Mouse (Mus musculus): ENCODE results near the gene Sgsh. TPM values are rescaled to one million over a fixed set of nuclear protein-coding genes. Genes with fewer than 3 reads are reported as not detected.

Gene Sgsh
- polyA plus RNA-seq, 1 experiment = 17.3 TPM

DNA sequence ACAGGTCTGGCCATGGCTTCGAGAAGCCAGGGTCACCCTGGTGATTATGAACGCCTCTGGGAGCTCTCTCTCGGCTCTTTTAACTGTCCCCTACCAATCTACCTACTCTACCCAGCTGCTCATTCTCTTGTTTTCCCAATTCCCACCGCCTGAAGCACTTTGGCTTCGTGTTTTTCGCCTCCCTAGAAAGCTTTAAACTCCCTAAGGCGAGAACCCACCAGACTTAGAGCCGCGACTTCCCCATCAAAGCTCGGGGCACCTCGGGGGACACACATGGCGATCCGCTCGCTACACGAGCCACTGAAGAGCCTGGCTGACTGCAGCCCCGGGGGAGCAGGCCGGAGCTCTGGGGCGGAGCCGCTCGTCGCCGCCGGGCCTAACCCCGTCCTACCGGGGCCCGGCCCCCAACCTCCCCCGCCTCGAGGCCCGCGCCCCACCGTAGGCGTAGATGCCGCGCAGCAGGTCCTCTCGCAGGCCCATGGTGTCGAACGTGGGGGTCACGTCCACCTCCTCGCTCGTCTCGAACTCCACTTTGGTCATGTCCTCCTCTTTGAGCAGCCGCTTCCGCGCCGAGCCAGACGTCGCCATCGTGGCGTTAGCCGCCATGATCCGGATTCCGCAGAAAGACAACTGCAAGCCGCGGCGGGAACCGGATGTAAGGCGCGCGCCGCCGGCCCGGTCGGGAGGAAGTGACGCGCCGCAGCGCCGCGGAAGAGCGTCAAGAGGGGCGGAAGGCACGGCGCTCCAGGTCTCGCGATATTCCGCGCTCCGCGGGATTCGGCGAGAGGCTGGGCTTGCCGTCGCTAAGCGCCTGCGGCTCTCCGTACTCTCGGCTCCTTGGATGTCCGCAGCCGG is 55.7 kb downstream of the Sgsh start, which contains the start of gene Eif4a3:
Gene Eif4a3 (minus strand): TSS at position 699 of the 855 bp plus-strand sequence.
- H3K4me3 ChIP-seq (ENCODE audit: insufficient read depth, low read length) = peak within 1 kb of the TSS; percentile 99
- 0 out of 2 replicates have a peak, but pooled peaks cover 2% of the 10 kb centered on the region for H3K4me1 ChIP-seq (ENCODE audit: control insufficient read depth, insufficient read depth, low read length)
- H3K27ac ChIP-seq (ENCODE audit: insufficient read depth, low read length) = peak within 1 kb of the TSS; percentile 83
- TF ChIP-seq POLR2A (IDR thresholded peaks at IDR 0.05; ENCODE audit: low read depth, low read length) (peak; percentile 73), CTCF (IDR thresholded peaks at IDR 0.05; ENCODE audit: borderline replicate concordance, insufficient read depth, low read length) (no peak)

- no peak for TF ChIP-seq POLR2A (IDR thresholded peaks at IDR 0.05; ENCODE audit: low read depth, low read length)
- TF ChIP-seq CTCF (IDR thresholded peaks at IDR 0.05; ENCODE audit: borderline replicate concordance, insufficient read depth, low read length) = no peak
- no peak overlapping the region for H3K27ac ChIP-seq (ENCODE audit: insufficient read depth, low read length)
- peak overlapping the region; percentile 99 for H3K4me3 ChIP-seq (ENCODE audit: insufficient read depth, low read length)
- 0 out of 2 replicates have a peak, but pooled peaks cover 2% of the 10 kb centered on the region for H3K4me1 ChIP-seq (ENCODE audit: control insufficient read depth, insufficient read depth, low read length)
Measured at GRCm38 (mm10) chr11:119298917-119299316, 56.4 kb downstream of the Sgsh start.

DNA sequence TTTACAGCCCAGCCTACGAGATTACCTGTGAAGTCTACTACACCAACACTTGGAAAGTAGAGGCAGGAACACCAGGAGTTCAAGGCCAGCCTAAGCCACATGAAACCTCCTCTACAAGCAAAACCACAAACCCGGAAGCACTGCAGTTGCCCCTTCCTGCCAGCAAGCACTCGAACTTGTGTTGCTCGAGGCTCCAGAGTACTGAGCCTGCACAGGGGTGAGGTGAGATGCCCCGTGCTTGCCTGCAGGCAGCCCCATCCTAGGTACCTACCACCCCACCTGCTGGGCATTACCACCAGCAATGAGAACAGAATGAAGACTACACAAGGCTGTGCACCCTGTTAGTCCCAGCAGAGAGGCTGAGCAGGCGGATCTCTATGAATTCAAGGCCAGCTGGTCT is 57.3 kb downstream of the Sgsh start:
- Histone ChIP-seq H3K4me1 (ENCODE audit: control insufficient read depth, insufficient read depth, low read length) (0 out of 2 replicates have a peak, but pooled peaks cover 2% of the 10 kb centered on the region), H3K4me3 (ENCODE audit: insufficient read depth, low read length) (no peak overlapping the region), H3K27ac (ENCODE audit: insufficient read depth, low read length) (no peak overlapping the region)
- TF ChIP-seq POLR2A (IDR thresholded peaks at IDR 0.05; ENCODE audit: low read depth, low read length) = no peak
- no peak for TF ChIP-seq CTCF (IDR thresholded peaks at IDR 0.05; ENCODE audit: borderline replicate concordance, insufficient read depth, low read length)

Other genes starting within 250 kb of the Sgsh start
- 10.6 TPM in 2 replicates for gene Tbc1d16, start 127.0 kb downstream of the Sgsh start, polyA plus RNA-seq (2011; ENCODE audit: insufficient read length, low read depth, missing spikeins)
- 0.60 and 0.81 TPM in 2 replicates for gene Ccdc40, start 127.0 kb downstream of the Sgsh start, polyA plus RNA-seq (2011; ENCODE audit: insufficient read length, low read depth, missing spikeins)
- 131 TPM in 2 replicates for gene Gaa, start 87.6 kb downstream of the Sgsh start, polyA plus RNA-seq (2011; ENCODE audit: insufficient read length, low read depth, missing spikeins)
- gene Eif4a3, start 55.4 kb downstream of the Sgsh start, polyA plus RNA-seq (2011; ENCODE audit: insufficient read length, low read depth, missing spikeins) = 144 and 153 TPM in 2 replicates
- not detected in 2 replicates for gene Card14, start 47.8 kb downstream of the Sgsh start, polyA plus RNA-seq (2011; ENCODE audit: insufficient read length, low read depth, missing spikeins)
- gene Slc26a11, start within 50 bp of the Sgsh start, polyA plus RNA-seq (2011; ENCODE audit: insufficient read length, low read depth, missing spikeins) = 9.0 and 10.8 TPM in 2 replicates
- 48.6 and 61.2 TPM in 2 replicates for gene Rnf213, start 37.6 kb upstream of the Sgsh start, polyA plus RNA-seq (2011; ENCODE audit: insufficient read length, low read depth, missing spikeins)
- gene Endov, start 135.8 kb upstream of the Sgsh start, polyA plus RNA-seq (2011; ENCODE audit: insufficient read length, low read depth, missing spikeins) = 9.7 and 15.2 TPM in 2 replicates
- 1.2 and 3.3 TPM in 2 replicates for gene Nptx1, start 192.2 kb upstream of the Sgsh start, polyA plus RNA-seq (2011; ENCODE audit: insufficient read length, low read depth, missing spikeins)
- gene Rptor, start 247.4 kb upstream of the Sgsh start, polyA plus RNA-seq (2011; ENCODE audit: insufficient read length, low read depth, missing spikeins) = 31.7 TPM in 2 replicates